Mouse (Mus musculus) skeletal muscle tissue, adult 2 months (tissue): ENCODE results near the gene Gm10392.

Source experiments
- DNase-seq: peaks from one replicate; pipeline ENCODE4 v3.0.0-alpha.2; 2012; ENCODE audit warnings: low read depth, low spot score

The Gm10392 gene

GRCm38 (mm10) chr11:77508068-77509021 is 10.7 kb downstream of the Gm10392 start:
- DNase-seq = peak; percentile 73

DNA sequence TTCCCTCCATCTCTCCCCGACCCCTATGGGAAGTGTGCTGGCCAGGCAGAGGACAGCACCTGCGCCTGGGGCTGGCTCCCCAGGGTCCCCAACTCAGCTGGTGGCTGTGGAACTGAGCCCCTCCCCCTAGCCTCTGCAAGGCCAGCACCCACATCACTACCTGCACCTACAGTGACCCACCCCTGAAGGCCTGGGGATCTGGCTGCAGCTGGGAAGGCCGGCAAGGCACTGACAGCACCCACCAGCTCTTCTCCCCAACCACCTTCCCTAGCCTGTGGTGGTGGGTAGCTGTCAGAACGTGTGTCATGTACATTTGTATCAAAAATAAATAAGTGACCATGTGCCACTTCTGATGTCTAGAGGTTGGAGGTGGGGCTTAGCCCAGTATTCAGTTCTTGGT is 11.6 kb downstream of the Gm10392 start:
- no peak for DNase-seq

GRCm38 (mm10) chr11:77506941-77507340 is 12.1 kb downstream of the Gm10392 start:
- DNase-seq = no peak

DNA sequence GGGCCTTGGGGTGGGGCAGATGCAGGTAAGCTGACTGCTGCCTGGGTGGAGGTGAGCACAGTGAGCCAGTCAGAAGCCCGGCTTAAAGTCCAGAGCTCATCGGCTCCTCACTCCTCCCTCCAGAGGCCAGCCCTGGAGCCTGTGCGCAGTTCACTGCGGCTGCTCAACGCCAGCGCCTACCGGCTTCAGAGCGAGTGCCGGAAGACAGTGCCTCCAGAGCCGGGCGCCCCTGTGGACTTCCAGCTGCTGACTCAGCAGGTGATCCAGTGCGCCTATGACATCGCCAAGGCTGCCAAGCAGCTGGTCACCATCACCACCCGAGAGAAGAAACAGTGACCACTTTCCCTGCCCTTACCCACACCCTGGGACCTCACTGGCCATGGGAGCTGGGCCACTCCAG is 12.7 kb downstream of the Gm10392 start:
- no peak for DNase-seq

- no peak for DNase-seq
Observed at GRCm38 (mm10) chr11:77505291-77505980, 13.6 kb downstream of the Gm10392 start.

DNA sequence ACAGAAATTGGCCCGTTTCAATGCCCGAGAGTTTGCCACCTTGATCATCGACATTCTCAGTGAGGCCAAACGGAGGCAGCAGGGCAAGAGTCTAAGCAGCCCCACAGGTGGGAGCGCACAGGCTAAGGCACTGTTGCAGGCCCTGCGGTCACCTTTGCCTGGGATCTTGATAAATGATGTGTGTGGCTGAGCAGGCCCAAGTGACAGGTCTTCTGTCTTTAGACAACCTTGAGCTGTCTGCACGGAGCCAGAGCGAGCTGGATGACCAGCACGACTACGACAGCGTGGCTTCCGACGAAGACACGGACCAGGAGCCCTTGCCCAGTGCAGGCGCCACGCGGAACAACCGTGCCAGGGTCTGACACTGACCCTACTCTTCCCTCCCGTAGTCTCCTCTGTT is 14.6 kb downstream of the Gm10392 start:
- no peak for DNase-seq

GRCm38 (mm10) chr11:77503511-77503910 is 15.5 kb downstream of the Gm10392 start:
- no peak for DNase-seq

GRCm38 (mm10) chr11:77502481-77502880 is 16.5 kb downstream of the Gm10392 start:
- DNase-seq = no peak

DNA sequence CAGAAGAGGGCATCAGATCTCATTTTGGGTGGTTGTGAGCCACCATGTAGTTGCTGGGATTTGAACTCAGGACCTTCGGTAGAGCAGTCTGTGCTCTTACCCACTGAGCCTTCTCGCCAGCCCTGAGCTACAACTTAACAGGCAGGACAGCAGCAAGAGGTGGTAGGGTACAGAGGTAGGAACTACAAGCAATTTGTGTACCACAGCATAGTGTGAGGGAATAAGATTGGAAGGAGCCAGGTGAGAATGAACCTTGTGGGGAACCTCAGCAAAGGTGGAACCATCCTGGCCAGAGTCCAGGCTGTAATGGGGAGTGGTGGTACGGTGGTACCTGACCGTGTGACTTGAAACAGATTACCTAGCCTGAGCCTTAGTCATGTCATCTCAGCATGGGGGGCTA is 17.0 kb downstream of the Gm10392 start:
- no peak for DNase-seq

DNA sequence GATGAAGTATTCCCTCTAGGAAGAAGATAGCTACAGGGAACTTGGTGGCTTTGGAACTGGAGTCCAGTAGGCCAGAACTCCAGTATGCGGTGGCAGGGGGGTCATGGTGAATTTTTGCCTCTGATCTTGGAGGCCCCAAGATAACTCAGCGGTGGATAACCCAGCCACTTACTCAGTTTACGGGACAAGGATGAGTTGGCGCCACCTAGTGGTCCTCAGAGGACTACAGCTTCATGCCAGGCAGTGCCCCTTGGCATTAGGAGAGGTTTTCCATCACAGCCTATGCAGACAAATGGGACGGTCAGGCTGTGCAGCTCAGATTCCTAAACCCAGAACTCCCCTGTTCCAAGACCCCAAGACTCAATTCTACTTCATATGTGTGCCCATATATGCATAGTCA is 17.6 kb downstream of the Gm10392 start:
- DNase-seq = peak; percentile 85

GRCm38 (mm10) chr11:77500361-77501325 is 18.4 kb downstream of the Gm10392 start:
- DNase-seq = no peak

DNA sequence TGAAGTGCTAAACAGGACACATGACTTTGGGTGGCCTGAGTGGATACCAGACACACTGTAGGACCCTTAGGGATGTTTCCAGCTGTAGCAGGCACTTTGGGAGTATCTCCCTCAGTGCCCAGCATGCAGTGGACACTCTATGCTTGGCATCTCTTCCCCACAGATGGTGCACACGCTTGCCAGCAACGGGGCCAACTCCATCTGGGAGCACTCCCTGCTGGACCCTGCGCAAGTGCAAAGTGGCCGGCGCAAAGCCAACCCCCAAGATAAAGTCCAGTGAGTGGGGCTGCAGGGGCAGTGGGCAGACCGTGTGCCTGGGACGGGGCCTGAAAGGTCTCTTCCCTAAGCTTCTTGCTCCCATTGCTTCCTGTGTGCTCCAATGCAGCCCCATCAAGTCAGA is 19.6 kb downstream of the Gm10392 start:
- DNase-seq = no peak

- DNase-seq = no peak
Observed at GRCm38 (mm10) chr11:77498261-77499139, 20.5 kb downstream of the Gm10392 start.

DNA sequence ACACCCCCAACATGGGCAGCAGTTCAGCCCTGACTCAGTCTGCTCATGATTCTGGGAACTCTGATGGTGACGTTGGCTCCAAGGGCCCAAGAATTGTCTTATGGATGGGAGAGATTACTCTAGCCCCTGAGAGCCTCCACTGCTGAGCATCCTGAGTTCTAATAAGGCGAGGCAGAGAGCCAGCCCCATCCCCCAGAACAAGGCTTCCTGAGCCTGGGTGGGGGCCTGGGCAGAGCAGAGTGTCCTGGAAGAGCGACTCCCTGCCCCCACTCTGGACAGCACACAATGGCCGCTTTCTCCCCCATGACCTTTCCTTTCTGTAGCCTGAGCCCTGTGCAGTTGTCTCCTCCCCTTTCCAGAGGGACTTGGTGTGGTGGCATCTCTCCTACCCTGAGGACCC is 21.1 kb downstream of the Gm10392 start:
- no peak for DNase-seq

DNA sequence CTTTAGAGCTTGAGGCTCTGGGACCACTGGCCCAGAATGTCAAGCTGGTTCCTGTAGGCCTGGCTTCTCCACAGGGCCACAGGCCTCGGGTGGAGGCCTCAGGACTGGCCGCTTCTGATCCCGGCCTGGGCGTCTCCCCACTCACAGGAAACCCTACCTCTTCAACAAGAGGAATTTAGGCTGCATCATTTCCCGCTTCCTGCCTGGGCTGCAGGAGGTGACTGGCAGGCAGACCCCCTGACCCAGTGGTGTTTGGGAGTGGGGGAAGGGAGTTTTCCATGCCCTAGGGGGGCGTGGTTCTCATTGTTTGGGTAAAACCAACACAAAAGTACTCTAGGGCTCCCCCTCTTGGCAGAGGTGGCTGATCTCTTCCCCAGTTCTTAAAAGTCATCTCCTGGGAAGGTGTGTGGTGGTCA is 21.6 kb downstream of the Gm10392 start:
- no peak for DNase-seq

GRCm38 (mm10) chr11:77495507-77495906 is 23.5 kb downstream of the Gm10392 start:
- no peak for DNase-seq

- DNase-seq = no peak
Observed at GRCm38 (mm10) chr11:77494782-77495181, 24.2 kb downstream of the Gm10392 start.

- DNase-seq = no peak
Observed at GRCm38 (mm10) chr11:77494344-77494676, 24.7 kb downstream of the Gm10392 start.

GRCm38 (mm10) chr11:77493512-77494343 is 25.3 kb downstream of the Gm10392 start, which contains the start of gene Git1:
TSS of gene Git1 (plus strand) at chr11:77493562.
- no peak for DNase-seq

DNA sequence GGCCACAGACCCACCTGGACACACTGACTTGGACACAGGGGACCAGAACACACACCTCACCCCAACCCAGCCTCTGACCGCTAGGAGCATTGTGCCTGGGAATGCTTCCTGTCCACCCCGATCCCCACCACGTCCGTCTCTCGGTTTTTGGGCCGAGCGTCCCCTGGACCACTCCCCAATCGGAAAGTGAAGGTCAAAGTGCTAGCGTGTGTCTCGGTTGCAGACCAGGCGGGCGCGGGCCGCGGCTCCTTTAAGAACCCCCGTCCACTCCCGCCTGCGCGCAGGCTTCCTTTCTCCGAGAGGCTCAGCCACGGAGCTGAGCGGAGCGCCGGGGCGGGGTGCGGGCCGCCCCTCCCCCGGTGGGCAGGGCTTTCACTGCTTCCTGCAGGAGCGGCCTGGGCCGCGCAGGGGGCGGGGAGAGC is 26.1 kb downstream of the Gm10392 start:
- DNase-seq = peak; percentile 91
